Mouse (Mus musculus) stomach, embryonic 16.5 days (tissue): Measurements from ENCODE around the gene Lsm2. TPM values are rescaled to one million over a fixed set of nuclear protein-coding genes. Genes with fewer than 3 reads are reported as not detected.

Experiments used
- ATAC-seq: fragments of 200-750 bp; cut with Nextera tagmentation; 2 replicates; pipeline ENCODE4 v1.8.0; 2017; ENCODE audit warnings: moderate number of reproducible peaks, moderate TSS enrichment; ENCODE audit not compliant: insufficient read depth, low FRiP score
- H3K27ac ChIP-seq: fragments of 300-500 bp; sonication (generic); 2 replicates; pipeline ENCODE4 v1.5.1; 2014; ENCODE audit warnings: low read length
- H3K27me3 ChIP-seq: fragments of 300-500 bp; sonication (generic); 2 replicates; pipeline ENCODE4 v1.6.1; 2014; ENCODE audit warnings: low read length, control low read depth, mixed read lengths; ENCODE audit not compliant: control insufficient read depth, insufficient read depth
- H3K36me3 ChIP-seq: fragments of 300-500 bp; sonication (generic); 2 replicates; pipeline ENCODE4 v1.6.1; 2014; ENCODE audit warnings: low read length; ENCODE audit not compliant: control insufficient read depth, insufficient read depth
- H3K4me1 ChIP-seq: fragments of 300-500 bp; sonication (generic); 2 replicates; pipeline ENCODE4 v1.6.1; 2014; ENCODE audit warnings: low read length, control low read depth, mixed read lengths; ENCODE audit not compliant: control insufficient read depth, insufficient read depth
- H3K4me2 ChIP-seq: fragments of 300-500 bp; sonication (generic); 2 replicates; pipeline ENCODE4 v1.6.1; 2014; ENCODE audit warnings: low read depth, low read length, mixed read lengths
- H3K4me3 ChIP-seq: fragments of 300-500 bp; sonication (generic); replicated peaks from 2 replicates; pipeline ENCODE4 v1.5.1; 2014; ENCODE audit warnings: mild to moderate bottlenecking, low read length
- H3K9ac ChIP-seq: fragments of 300-500 bp; sonication (generic); 2 replicates; pipeline ENCODE4 v1.6.1; 2014; ENCODE audit warnings: low read length
- H3K9me3 ChIP-seq: fragments of 300-500 bp; sonication (generic); replicated peaks from 2 replicates; pipeline ENCODE4 v1.6.1; 2016; ENCODE audit warnings: low read length, control low read depth; ENCODE audit not compliant: control insufficient read depth
- WGBS: fragments of 180-500 bp; shearing (Covaris S2); extraction: QIAGEN DNeasy Blood & Tissue Kit; methylation state at CpG from one replicate; pipeline ENCODE4 v1.1.7; 2014; 5-methylcytosine and 5-hydroxymethylcytosine counted together
- polyA plus RNA-seq: library from polyadenylated mRNA; unstranded; fragments of >200 nt; fragmentation: Nextera tagmentation; extraction: Ambion mirVana; gene quantifications from 2 replicates; pipeline ENCODE4 v1.2.1, GENCODE M21; 2015

The Lsm2 gene
- polyA plus RNA-seq, 1 experiment from 2014 or later: 146 TPM

GRCm38 (mm10) chr17:35021163-35021808 is 39.6 kb downstream of the Lsm2 start:
- H3K27ac ChIP-seq: no peak overlapping the region; the same call in 1 of the 2 replicates
- WGBS: 11% methylated on average over 16 of the region's 17 CpGs
- peak; percentile 42; the same call in 1 of the 2 replicates for ATAC-seq
- no peaks in the 10 kb centered on the region for H3K9me3 ChIP-seq
- H3K4me2 ChIP-seq: no peak overlapping the region
- H3K4me3 ChIP-seq: no peak overlapping the region
- H3K36me3 ChIP-seq: no peaks in the 10 kb centered on the region
- no peaks in the 10 kb centered on the region for H3K27me3 ChIP-seq
- H3K4me1 ChIP-seq: peaks cover 29% of the 10 kb centered on the region
- 0 out of 2 replicates have a peak overlapping the region, but pooled peaks have one; percentile 1 for H3K9ac ChIP-seq

DNA sequence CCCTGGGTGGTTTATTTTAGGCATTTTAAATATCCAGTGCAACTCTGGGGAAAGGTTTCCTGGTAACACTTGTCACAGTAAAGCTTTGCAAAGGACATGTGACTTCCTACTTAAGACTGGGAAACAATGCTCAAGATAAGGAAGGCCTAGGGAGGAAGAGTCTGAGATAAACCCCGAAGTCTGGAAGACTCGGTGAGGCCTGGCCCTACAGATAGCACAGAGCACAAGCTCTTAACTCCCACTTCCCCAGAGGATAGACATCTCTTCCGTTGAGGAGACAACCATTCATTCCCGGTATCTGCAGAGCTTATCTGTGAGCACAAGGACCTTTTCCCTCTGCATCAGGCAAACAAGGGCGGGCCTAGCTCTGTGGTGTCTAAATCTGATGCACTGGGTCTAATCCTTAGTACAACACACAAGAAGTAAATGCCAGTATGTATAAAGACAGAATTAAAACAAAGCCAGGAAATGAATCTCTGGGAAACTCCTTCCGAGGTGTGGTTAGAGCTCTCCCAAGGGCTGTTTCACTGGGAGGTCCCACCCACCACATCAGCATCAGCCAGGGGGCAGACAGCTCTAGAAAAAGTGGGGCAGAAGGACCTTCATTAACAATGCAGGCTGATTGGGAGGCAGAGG is 40.3 kb downstream of the Lsm2 start:
- H3K4me3 ChIP-seq: no peak overlapping the region
- no peaks in the 10 kb centered on the region for H3K36me3 ChIP-seq
- no peaks in the 10 kb centered on the region for H3K9me3 ChIP-seq
- H3K27me3 ChIP-seq: no peaks in the 10 kb centered on the region
- 38% methylated on average over 6 of the region's 6 CpGs for WGBS
- no peak for ATAC-seq
- peak overlapping the region; percentile 49 for H3K27ac ChIP-seq
- peaks cover 27% of the 10 kb centered on the region; the same call in 1 of the 2 replicates for H3K4me1 ChIP-seq
- no peak overlapping the region for H3K4me2 ChIP-seq
- 0 out of 2 replicates have a peak overlapping the region, but pooled peaks have one; percentile 1 for H3K9ac ChIP-seq

- no peak overlapping the region for H3K4me3 ChIP-seq
- H3K9ac ChIP-seq: no peak overlapping the region
- H3K4me2 ChIP-seq: no peak overlapping the region
- H3K4me1 ChIP-seq: peaks cover 33% of the 10 kb centered on the region
- 93% methylated on average over 8 of the region's 8 CpGs for WGBS
- H3K9me3 ChIP-seq: no peaks in the 10 kb centered on the region
- H3K36me3 ChIP-seq: no peaks in the 10 kb centered on the region
- ATAC-seq: no peak
- H3K27me3 ChIP-seq: no peaks in the 10 kb centered on the region
- H3K27ac ChIP-seq: no peak overlapping the region
These were observed 40.9 kb downstream of the Lsm2 start for GRCm38 (mm10) chr17:35022541-35023060.

- Histone ChIP-seq H3K4me1 (peaks cover 35% of the 10 kb centered on the region), H3K36me3 (no peaks in the 10 kb centered on the region), H3K27me3 (no peaks in the 10 kb centered on the region), H3K9ac (no peak overlapping the region), H3K27ac (no peak overlapping the region), H3K9me3 (no peaks in the 10 kb centered on the region), H3K4me2 (no peak overlapping the region), H3K4me3 (no peak overlapping the region)
- 85% methylated on average over 5 of the region's 5 CpGs for WGBS
- ATAC-seq: no peak
These were observed 41.6 kb downstream of the Lsm2 start for GRCm38 (mm10) chr17:35023221-35023620.

GRCm38 (mm10) chr17:35023756-35024155 is 42.1 kb downstream of the Lsm2 start:
- Histone ChIP-seq H3K4me3 (no peak overlapping the region), H3K36me3 (no peaks in the 10 kb centered on the region), H3K4me2 (no peak overlapping the region), H3K27ac (0 out of 2 replicates have a peak overlapping the region, but pooled peaks have one; percentile 13), H3K27me3 (no peaks in the 10 kb centered on the region), H3K9ac (peak overlapping the region; percentile 17; the same call in 1 of the 2 replicates), H3K9me3 (no peaks in the 10 kb centered on the region), H3K4me1 (peaks cover 35% of the 10 kb centered on the region)
- 57% methylated on average over 4 of the region's 4 CpGs for WGBS
- ATAC-seq: no peak

GRCm38 (mm10) chr17:35024261-35024660 is 42.6 kb downstream of the Lsm2 start:
- Histone ChIP-seq H3K4me3 (no peak overlapping the region), H3K4me2 (no peak overlapping the region), H3K36me3 (no peaks in the 10 kb centered on the region), H3K9ac (peak overlapping the region; percentile 4; the same call in 1 of the 2 replicates), H3K27ac (0 out of 2 replicates have a peak overlapping the region, but pooled peaks have one; percentile 13), H3K27me3 (no peaks in the 10 kb centered on the region), H3K9me3 (no peaks in the 10 kb centered on the region), H3K4me1 (peaks cover 35% of the 10 kb centered on the region)
- no peak for ATAC-seq
- WGBS: 69% methylated on average over 13 of the region's 13 CpGs

DNA sequence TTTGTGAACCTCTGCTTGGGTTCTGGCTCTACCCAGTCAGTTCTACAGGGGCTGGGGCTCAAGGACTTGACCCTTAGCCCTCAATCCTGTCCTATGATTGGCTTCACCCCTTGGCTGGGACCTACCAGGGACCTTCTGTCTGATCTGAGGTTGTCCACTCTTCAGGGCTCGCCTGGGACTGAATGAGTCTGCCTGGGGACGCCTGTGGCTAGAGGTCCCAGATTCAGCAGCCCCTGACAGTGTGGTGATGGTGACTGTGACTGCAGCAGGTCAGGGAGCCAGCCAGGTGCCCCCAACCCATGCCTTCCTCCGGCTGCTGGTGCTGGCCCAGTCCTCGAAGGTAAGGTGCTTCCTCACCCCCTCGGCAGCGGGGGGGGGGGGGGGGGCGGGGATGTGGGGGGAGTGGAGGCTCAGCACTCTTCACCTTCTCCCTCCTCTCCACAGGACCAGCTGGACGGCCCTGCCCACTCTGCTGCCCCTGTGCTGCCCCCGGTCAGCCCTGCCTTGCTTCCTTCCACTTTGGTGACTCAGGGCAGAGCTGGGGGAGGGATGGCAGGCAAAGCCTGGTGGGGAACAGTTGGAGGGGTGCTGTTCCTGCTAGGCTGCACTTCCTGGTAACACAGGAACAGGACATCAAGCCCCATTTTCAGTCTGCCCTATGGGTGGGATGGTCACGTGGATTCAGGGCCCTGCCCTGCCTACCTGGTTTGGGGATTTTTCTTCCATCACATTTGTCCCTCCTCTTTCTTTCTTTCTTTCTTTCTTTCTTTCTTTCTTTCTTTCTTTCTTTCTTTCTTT is 43.2 kb downstream of the Lsm2 start:
- 61% methylated on average over 10 of the region's 10 CpGs for WGBS
- no peak overlapping the region for H3K4me3 ChIP-seq
- no peaks in the 10 kb centered on the region for H3K9me3 ChIP-seq
- H3K9ac ChIP-seq: 0 out of 2 replicates have a peak overlapping the region, but pooled peaks have one; percentile 4
- no peaks in the 10 kb centered on the region for H3K36me3 ChIP-seq
- H3K27ac ChIP-seq: no peak overlapping the region
- H3K4me2 ChIP-seq: no peak overlapping the region
- H3K27me3 ChIP-seq: no peaks in the 10 kb centered on the region
- ATAC-seq: no peak
- H3K4me1 ChIP-seq: peaks cover 40% of the 10 kb centered on the region

DNA sequence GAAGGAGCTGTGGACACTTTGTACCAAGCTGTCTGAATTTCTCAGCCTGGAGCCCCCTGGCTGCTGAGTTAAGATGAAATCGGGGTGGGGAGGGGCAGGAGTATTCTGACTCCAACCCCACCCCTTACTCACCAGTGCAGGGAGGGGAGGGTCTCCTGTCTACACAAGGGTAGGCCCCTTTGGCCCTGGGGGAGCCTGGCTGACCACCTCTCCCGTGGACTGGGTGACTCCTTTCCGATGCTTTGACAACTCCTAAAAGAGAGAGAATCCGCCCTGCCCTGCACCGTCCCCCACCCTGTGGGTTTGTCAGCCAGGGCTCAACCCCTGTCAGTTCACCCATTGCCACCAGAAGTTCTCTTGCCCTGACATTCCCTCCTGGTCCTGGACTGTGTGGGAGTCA is 44.5 kb downstream of the Lsm2 start:
- H3K27me3 ChIP-seq: no peaks in the 10 kb centered on the region
- no peak for ATAC-seq
- H3K4me2 ChIP-seq: peak overlapping the region; percentile 38
- 73% methylated on average over 5 of the region's 5 CpGs for WGBS
- H3K4me3 ChIP-seq: 0 out of 2 replicates have a peak overlapping the region, but pooled peaks have one; percentile 9
- no peaks in the 10 kb centered on the region for H3K9me3 ChIP-seq
- H3K4me1 ChIP-seq: peaks cover 38% of the 10 kb centered on the region
- H3K36me3 ChIP-seq: no peaks in the 10 kb centered on the region
- peak overlapping the region; percentile 84 for H3K27ac ChIP-seq
- peak overlapping the region; percentile 27; the same call in 1 of the 2 replicates for H3K9ac ChIP-seq
